Mouse (Mus musculus) E14TG2a.4 (cell line): ENCODE data around the gene Psmg1.

ENCODE experiments used
- CTCF ChIP-seq: conservative IDR thresholded peaks from 2 replicates; pipeline ENCODE4 v1.5.1; 2014; ENCODE audit warnings: low read length
- NANOG ChIP-seq: IDR thresholded peaks from 2 replicates; pipeline ENCODE4 v1.6.1; 2014; ENCODE audit warnings: borderline replicate concordance, low read length, mixed read lengths

DNA sequence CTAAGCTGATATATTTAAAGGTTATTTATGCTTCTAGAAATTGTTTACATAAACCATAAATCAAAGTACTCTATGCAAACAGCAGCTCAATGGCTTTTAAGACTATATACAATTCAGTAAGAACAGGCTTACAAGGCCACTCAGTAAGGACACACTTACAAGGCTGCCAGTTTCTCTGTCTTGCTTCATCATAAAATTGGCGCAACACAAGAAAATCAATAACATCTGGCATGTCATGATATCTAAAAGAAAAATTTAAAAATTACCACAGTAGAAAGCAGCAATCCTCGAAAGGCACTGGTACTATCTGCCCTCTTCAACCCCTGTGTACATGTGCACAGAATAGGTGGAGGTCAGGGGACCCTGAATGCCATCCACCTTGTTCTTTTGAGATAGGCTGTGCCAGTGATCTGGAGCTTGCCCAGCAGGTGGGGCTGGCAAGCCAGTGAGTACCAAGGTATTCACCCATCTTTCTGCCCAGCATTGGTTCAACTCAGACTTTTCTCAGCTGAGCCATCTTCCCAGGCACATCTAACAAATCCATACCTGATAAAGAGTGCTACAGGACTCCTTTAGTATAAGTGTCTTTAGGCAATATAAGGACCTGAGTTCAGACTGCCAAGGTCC lies 39.8 kb upstream of the Psmg1 start:
- no peak for TF ChIP-seq CTCF
- TF ChIP-seq NANOG, result no peak
